35 mouse cellular contexts compared by ENCODE assay signal in the genomic region with DNA sequence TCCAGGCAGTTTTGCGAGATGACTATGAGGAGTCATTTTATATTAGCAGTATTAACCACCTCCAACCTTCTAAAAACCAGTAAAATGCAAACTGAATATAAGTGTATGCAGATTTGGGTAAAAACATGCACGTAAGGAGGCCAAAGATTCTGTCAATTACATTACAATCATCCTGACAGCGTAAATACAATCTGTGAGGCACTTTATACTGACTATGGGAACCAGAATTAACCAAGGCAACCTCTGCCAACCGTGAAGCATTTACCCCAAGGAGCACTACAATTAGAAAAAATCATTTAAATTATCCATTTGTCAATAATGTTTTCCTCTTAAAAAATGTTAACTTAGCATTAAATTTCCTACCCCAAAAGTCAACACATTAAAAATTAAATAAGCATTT. TPM values are rescaled to one million over a fixed set of nuclear protein-coding genes. Genes with fewer than 3 reads are reported as not detected.
"Had no signal": no experiment of that assay in that cellular context is flagged by ENCODE, and none has a peak within 500 bp of the region (broad histone marks: within the 10 kb centered on the region; RNA-seq: fewer than 3 reads in every experiment).

No protein-coding gene starts in this region.

- H3K4me3 ChIP-seq: heart, embryonic 10.5 days; heart, embryonic 12.5 days; heart, embryonic 13.5 days; heart, embryonic 15.5 days; hindbrain, embryonic 10.5 days; hindbrain, embryonic 12.5 days; hindbrain, embryonic 15.5 days; intestine, embryonic 15.5 days; kidney, embryonic 15.5 days; layer of hippocampus, adult 2 months; left cerebral cortex, adult 2 months had no signal

- H3K27ac ChIP-seq: heart, embryonic 10.5 days; heart, embryonic 13.5 days; heart, embryonic 15.5 days; hindbrain, embryonic 10.5 days; hindbrain, embryonic 12.5 days; hindbrain, embryonic 15.5 days; hindbrain, postnatal 0 days; intestine, embryonic 15.5 days; kidney, embryonic 15.5 days; kidney, postnatal 0 days; layer of hippocampus, adult 2 months; left cerebral cortex, adult 2 months had no signal

- H3K4me1 ChIP-seq: heart, embryonic 10.5 days; heart, embryonic 12.5 days; heart, embryonic 13.5 days; heart, embryonic 15.5 days; hindbrain, embryonic 12.5 days; hindbrain, embryonic 15.5 days; intestine, embryonic 15.5 days; kidney, embryonic 15.5 days had no signal

- H3K9ac ChIP-seq: heart, embryonic 12.5 days; heart, embryonic 13.5 days; heart, embryonic 15.5 days; hindbrain, embryonic 12.5 days; hindbrain, embryonic 15.5 days; intestine, embryonic 15.5 days; kidney, embryonic 15.5 days had no signal

- H3K9me3 ChIP-seq: heart, embryonic 10.5 days; heart, embryonic 12.5 days; heart, embryonic 13.5 days; heart, embryonic 15.5 days; hindbrain, embryonic 10.5 days; hindbrain, embryonic 12.5 days; hindbrain, embryonic 15.5 days; intestine, embryonic 15.5 days; kidney, embryonic 15.5 days had no signal

- H3K27me3 ChIP-seq: heart, embryonic 12.5 days; heart, embryonic 13.5 days; heart, embryonic 15.5 days; hindbrain, embryonic 12.5 days; hindbrain, embryonic 15.5 days; intestine, embryonic 15.5 days; kidney, embryonic 15.5 days had no signal

- H3K36me3 ChIP-seq: heart, embryonic 10.5 days; heart, embryonic 12.5 days; heart, embryonic 13.5 days; heart, embryonic 15.5 days; hindbrain, embryonic 10.5 days; hindbrain, embryonic 12.5 days; hindbrain, embryonic 15.5 days; intestine, embryonic 15.5 days; kidney, embryonic 15.5 days had no signal

- H3K4me2 ChIP-seq: heart, embryonic 11.5 days; heart, embryonic 12.5 days; heart, embryonic 13.5 days; heart, embryonic 15.5 days; hindbrain, embryonic 12.5 days; hindbrain, embryonic 15.5 days; intestine, embryonic 15.5 days; kidney, embryonic 15.5 days had no signal

- DNase-seq: heart, postnatal 10 days; heart, postnatal 14 days; heart, postnatal 36 days; heart, postnatal 4 days; kidney, adult 11 months; kidney, adult 18-20 months; kidney, adult 2 months; kidney, adult 8-10 months; kidney, adult 9 months; kidney, postnatal 10 days; kidney, postnatal 14 days; kidney, postnatal 25 days; kidney, postnatal 36 days; kidney, postnatal 4 days; layer of hippocampus, adult 9-11 months; layer of hippocampus, postnatal 36 days had no signal

- ATAC-seq: hindbrain, embryonic 16.5 days; hindbrain, postnatal 0 days; inflammation-experienced regulatory T-cells, adult 6 months; intestine, embryonic 15.5 days; intestine, embryonic 16.5 days; intestine, postnatal 0 days had no signal

RNA-seq across cellular contexts. Expression of a gene that starts 30.6 kb away (rescaled TPM):
- total RNA-seq: hematopoietic stem cell, adult 5-6 weeks had no signal
- polyA plus RNA-seq: inflammation-experienced regulatory T-cells, adult 6 months had no signal
